ENCODE assay signal across 11 mouse cellular contexts in genomic region chr5:33540259-33540658, GRCm38 (mm10).
A peak's percentile ranks its signal among the peaks of the same experiment; 100 is the strongest.
DNase-seq lines count a peak whose midpoint lies in the region; ATAC-seq and TF ChIP-seq lines count a peak whose summit lies in the region.
"Had no signal": no experiment of that assay in that cellular context is flagged by ENCODE, and none has a peak within 500 bp of the region (broad histone marks: within the 10 kb centered on the region; RNA-seq: fewer than 3 reads in every experiment).

No protein-coding gene starts in this region.

- no peak for TF ChIP-seq POLR2A in kidney, adult 2 months (IDR thresholded peaks at IDR 0.05; ENCODE audit: low read depth, low read length)

- 34% methylated on average over 23 of the region's 23 CpGs for WGBS in forebrain, embryonic 12.5 days
- 41% methylated on average over 23 of the region's 23 CpGs for WGBS in kidney, adult 2 months

- DNase-seq in layer of hippocampus, adult 2 months (ENCODE audit: low spot score in 2 of 2): peak in 1 of 2 experiments; percentile 13
- no peak for DNase-seq in layer of hippocampus, adult 11-12 months (ENCODE audit: low spot score)
- peak; percentile 25 for DNase-seq in induced T-regulatory cell, adult 2 months (ENCODE audit: low read depth)
- DNase-seq in retina, embryonic 14.5 days (ENCODE audit: low spot score): peak; percentile 31
- no peak for DNase-seq in spleen, adult 12 weeks (ENCODE audit: low spot score)
- no peak for DNase-seq in kidney, adult 2 months
- DNase-seq: kidney, adult 18-20 months; right cerebral cortex, adult 18-20 months had no signal

- peak overlapping the region; percentile 36 for H3K4me2 ChIP-seq in forebrain, embryonic 12.5 days

- no peaks in the 10 kb centered on the region for H3K9me3 ChIP-seq in forebrain, embryonic 12.5 days
- H3K9me3 ChIP-seq: megakaryocyte, embryonic 14.5 days had no signal

- H3K27ac ChIP-seq in layer of hippocampus, adult 2 months: no peak overlapping the region
- H3K27ac ChIP-seq in forebrain, embryonic 12.5 days: no peak overlapping the region
- no peak overlapping the region for H3K27ac ChIP-seq in kidney, adult 2 months (ENCODE audit: insufficient read depth, low read depth, low read length)
- H3K27ac ChIP-seq: liver, embryonic 14.5 days had no signal

- H3K4me1 ChIP-seq in forebrain, embryonic 12.5 days: peaks cover 28% of the 10 kb centered on the region
- no peaks in the 10 kb centered on the region for H3K4me1 ChIP-seq in kidney, adult 2 months (ENCODE audit: control insufficient read depth, insufficient read depth, low read length)

- ATAC-seq in forebrain, embryonic 12.5 days (ENCODE audit: low FRiP score): no peak

- H3K4me3 ChIP-seq in layer of hippocampus, adult 2 months: peak overlapping the region; percentile 33; the same call in 1 of the 2 replicates
- peak overlapping the region; percentile 9; the same call in 1 of the 2 replicates for H3K4me3 ChIP-seq in forebrain, embryonic 12.5 days (replicated peaks)
- H3K4me3 ChIP-seq in kidney, adult 2 months (ENCODE audit: insufficient read depth, low read depth, low read length): no peak overlapping the region
- H3K4me3 ChIP-seq: megakaryocyte, embryonic 14.5 days had no signal

- no peaks in the 10 kb centered on the region for H3K36me3 ChIP-seq in forebrain, embryonic 12.5 days (replicated peaks)
- no peaks in the 10 kb centered on the region for H3K36me3 ChIP-seq in kidney, adult 2 months (ENCODE audit: control insufficient read depth, insufficient read depth, low read length)

- H3K27me3 ChIP-seq in forebrain, embryonic 12.5 days: peaks cover 92% of the 10 kb centered on the region
- 0 out of 2 replicates have a peak, but pooled peaks cover 2% of the 10 kb centered on the region for H3K27me3 ChIP-seq in kidney, adult 2 months (replicated peaks; ENCODE audit: control insufficient read depth, insufficient read depth, low read length)

- H3K9ac ChIP-seq in forebrain, embryonic 12.5 days: no peak overlapping the region
- H3K9ac ChIP-seq: liver, embryonic 14.5 days had no signal

- TF ChIP-seq CTCF in layer of hippocampus, adult 2 months (conservative IDR thresholded peaks at IDR 0.05): no peak
- TF ChIP-seq CTCF in kidney, adult 2 months (conservative IDR thresholded peaks at IDR 0.05; ENCODE audit: insufficient read depth, insufficient read length, low read depth, low read length): no peak

Comparison
In these comparisons a context has a peak if more than half of its experiments do, and no peak if none do; other contexts are left out.
1. DNase-seq: peak in induced T-regulatory cell, adult 2 months (single experiment) and retina, embryonic 14.5 days (single experiment); none in layer of hippocampus, adult 11-12 months (single experiment), spleen, adult 12 weeks (single experiment) and kidney, adult 2 months (single experiment).